Mouse (Mus musculus): ENCODE data around the gene AC131692.1.

DNA sequence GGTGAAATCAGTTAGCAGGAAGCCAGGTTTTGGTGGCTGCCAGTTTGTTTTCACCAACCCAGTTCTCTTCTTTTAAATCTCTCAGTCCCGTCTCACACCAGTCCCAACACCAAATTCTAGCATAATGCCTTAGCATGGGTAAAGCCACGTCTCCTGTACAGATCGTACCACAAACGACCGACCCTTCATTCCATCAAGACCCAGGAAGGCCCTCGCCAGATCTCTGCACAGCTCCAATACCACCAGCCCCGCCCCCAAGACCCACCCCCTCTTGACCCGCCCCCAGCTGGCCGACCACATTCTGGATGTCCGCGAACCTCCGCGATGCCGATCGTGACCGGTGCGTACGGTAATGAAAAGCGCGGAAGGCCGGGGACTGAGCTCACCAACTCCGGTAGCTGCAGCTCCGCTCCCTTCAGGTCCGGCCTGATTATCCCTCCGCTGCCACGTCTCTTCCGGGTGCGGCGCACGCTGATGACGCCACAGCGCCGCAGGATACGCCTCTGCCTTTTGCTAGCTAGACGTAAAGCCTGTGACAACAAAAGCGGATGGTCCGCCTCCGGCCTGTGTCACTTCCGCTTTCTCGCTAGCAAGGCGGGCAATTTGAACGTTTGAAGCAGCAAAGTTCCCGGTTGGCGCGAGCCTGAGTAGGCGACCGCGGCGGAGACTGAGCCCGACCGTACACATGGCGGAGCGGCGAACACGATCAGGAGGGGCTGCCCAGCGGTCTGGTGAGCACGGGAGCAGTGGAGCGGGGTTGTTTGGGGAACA lies 9.6 kb upstream of the AC131692.1 start, which contains the start of the genes Zfpl1 and Cdca5:
- peak; percentile 55; the same call in 1 of the 2 replicates for TF ChIP-seq EP300 (IDR thresholded peaks at IDR 0.05)
- TF ChIP-seq CTCF (IDR thresholded peaks at IDR 0.05): no peak

All from lung, postnatal 0 days (tissue).